Mouse (Mus musculus): Measurements from ENCODE around the gene 2610507B11Rik.

DNA sequence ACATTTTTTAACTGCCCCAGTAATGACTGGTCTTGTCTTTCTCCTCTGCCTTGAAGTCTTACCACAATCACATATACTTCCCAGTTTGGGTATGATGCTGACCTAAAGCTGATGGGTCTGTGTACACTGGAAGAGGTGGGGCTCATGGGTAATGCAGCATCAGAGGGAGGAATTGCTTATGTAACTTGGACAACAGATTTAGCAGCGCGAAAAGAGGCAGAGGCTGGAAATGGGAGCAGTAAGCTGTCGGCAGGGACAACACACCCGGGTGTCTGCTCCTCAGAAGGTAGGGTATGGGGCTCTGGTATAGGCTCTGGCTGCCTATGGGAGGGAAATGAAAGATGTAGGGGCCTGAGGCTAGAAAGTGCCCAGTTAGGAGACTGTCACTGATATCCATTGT is 29.1 kb downstream of the 2610507B11Rik start, which contains the start of gene BC030499:
- no peak for TF ChIP-seq POLR2A (IDR thresholded peaks at IDR 0.05; ENCODE audit: low read depth, low read length)
- TF ChIP-seq CTCF (IDR thresholded peaks at IDR 0.05; ENCODE audit: extremely low read depth, insufficient read length, insufficient replicate concordance, low read depth, low read length), result no peak
